ENCODE assay signal across 26 mouse cellular contexts in the genomic region with DNA sequence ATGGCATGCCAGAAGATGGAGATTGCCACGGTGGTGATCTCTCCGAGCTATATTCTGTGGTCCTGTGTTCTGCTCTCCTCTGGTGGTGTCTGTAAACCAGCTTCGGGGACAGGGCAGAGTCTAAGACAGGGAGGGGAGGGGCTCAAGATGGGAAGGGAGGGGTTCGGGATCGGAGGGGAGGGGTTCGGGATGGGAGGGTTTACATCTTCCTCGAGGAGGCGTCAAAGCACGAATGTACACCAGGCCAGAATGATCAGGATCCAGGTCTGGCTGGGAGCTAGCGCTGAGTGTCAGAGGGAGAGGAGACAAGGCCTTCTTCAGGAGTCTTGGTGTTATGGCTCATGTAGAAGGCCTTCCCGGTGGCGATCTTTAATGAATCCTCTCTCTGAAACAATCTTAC.
DNase-seq lines count a peak whose midpoint lies in the region; ATAC-seq lines count a peak whose summit lies in the region.
"Had no signal": no experiment of that assay in that cellular context is flagged by ENCODE, and none has a peak within 500 bp of the region (broad histone marks: within the 10 kb centered on the region; RNA-seq: fewer than 3 reads in every experiment).

No protein-coding gene starts in this region.

- H3K4me3 ChIP-seq in forebrain, embryonic 11.5 days (ENCODE audit: low read depth, low read length), result no peak overlapping the region
- no peak overlapping the region for H3K4me3 ChIP-seq in forebrain, embryonic 16.5 days (replicated peaks; ENCODE audit: low read length)
- H3K4me3 ChIP-seq in neural tube, embryonic 15.5 days (replicated peaks), result no peak overlapping the region
- H3K4me3 ChIP-seq: embryonic facial prominence, embryonic 10.5 days; embryonic facial prominence, embryonic 12.5 days; forebrain, embryonic 12.5 days had no signal

- H3K4me1 ChIP-seq in forebrain, embryonic 11.5 days (replicated peaks; ENCODE audit: control insufficient read depth, insufficient read depth, low read length), result peaks cover 13% of the 10 kb centered on the region
- peaks cover 12% of the 10 kb centered on the region for H3K4me1 ChIP-seq in forebrain, embryonic 16.5 days (replicated peaks; ENCODE audit: control insufficient read depth, insufficient read depth, low read length)
- peaks cover 21% of the 10 kb centered on the region for H3K4me1 ChIP-seq in neural tube, embryonic 15.5 days

- H3K27ac ChIP-seq in forebrain, embryonic 11.5 days (ENCODE audit: low read depth, low read length), result no peak overlapping the region
- H3K27ac ChIP-seq in forebrain, embryonic 16.5 days (ENCODE audit: low read length), result no peak overlapping the region
- no peak overlapping the region for H3K27ac ChIP-seq in neural tube, embryonic 15.5 days (replicated peaks)
- H3K27ac ChIP-seq: embryonic facial prominence, embryonic 10.5 days; embryonic facial prominence, embryonic 12.5 days; forebrain, embryonic 12.5 days had no signal

- peak; percentile 49 for DNase-seq in forebrain, embryonic 11.5 days (ENCODE audit: low spot score)
- DNase-seq in ES-CJ7 (ENCODE audit: low read depth, low spot score), result peak; percentile 93
- peak; percentile 93 for DNase-seq in R1 (ENCODE audit: low read depth, low spot score)
- peak; percentile 92 for DNase-seq in ZHBTc4 (ENCODE audit: low read depth, low spot score)
- no peak for DNase-seq in cerebellum, adult 9-11 months
- no peak for DNase-seq in spleen, adult 18-20 months
- DNase-seq: adrenal gland, adult 2 months; adrenal gland, postnatal 10 days; adrenal gland, postnatal 25 days; B cell, adult 2 months; cerebellum, adult 11 months; cerebellum, adult 18-20 months; cerebellum, adult 8-10 months; cerebellum, postnatal 10 days; cerebellum, postnatal 25 days; forebrain, postnatal 0 days had no signal

- no peak for ATAC-seq in forebrain, embryonic 11.5 days (replicated peaks; ENCODE audit: low FRiP score)
- no peak for ATAC-seq in forebrain, embryonic 16.5 days
- no peak for ATAC-seq in neural tube, embryonic 15.5 days (ENCODE audit: low FRiP score)
- ATAC-seq: CD4-positive, CD25-positive, alpha-beta regulatory T cell, adult 4 months; forebrain, embryonic 14.5 days; forebrain, postnatal 0 days; Patski had no signal

- H3K9me3 ChIP-seq in forebrain, embryonic 11.5 days (ENCODE audit: control insufficient read depth, low read length), result no peaks in the 10 kb centered on the region
- H3K9me3 ChIP-seq in forebrain, embryonic 16.5 days (ENCODE audit: control insufficient read depth, low read length), result no peaks in the 10 kb centered on the region
- H3K9me3 ChIP-seq in neural tube, embryonic 15.5 days (replicated peaks), result no peaks in the 10 kb centered on the region
- H3K9me3 ChIP-seq: embryonic facial prominence, embryonic 12.5 days; forebrain, embryonic 12.5 days; G1E had no signal

- H3K36me3 ChIP-seq in forebrain, embryonic 11.5 days (ENCODE audit: control insufficient read depth, insufficient read depth, low read length), result no peaks in the 10 kb centered on the region
- H3K36me3 ChIP-seq in forebrain, embryonic 16.5 days (ENCODE audit: control insufficient read depth, insufficient read depth), result no peaks in the 10 kb centered on the region
- H3K36me3 ChIP-seq in neural tube, embryonic 15.5 days, result no peaks in the 10 kb centered on the region
- H3K36me3 ChIP-seq: embryonic facial prominence, embryonic 10.5 days; embryonic facial prominence, embryonic 12.5 days; forebrain, embryonic 12.5 days; G1E had no signal

- no peak overlapping the region for H3K9ac ChIP-seq in forebrain, embryonic 11.5 days (ENCODE audit: low read length)
- H3K9ac ChIP-seq in forebrain, embryonic 16.5 days (replicated peaks; ENCODE audit: low read depth, low read length), result no peak overlapping the region
- H3K9ac ChIP-seq in neural tube, embryonic 15.5 days (replicated peaks), result no peak overlapping the region
- H3K9ac ChIP-seq: embryonic facial prominence, embryonic 12.5 days; forebrain, embryonic 12.5 days; forebrain, postnatal 0 days had no signal

- 92% methylated on average over 12 of the region's 12 CpGs for WGBS in forebrain, embryonic 11.5 days
- WGBS in forebrain, embryonic 16.5 days, result 92% methylated on average over 12 of the region's 12 CpGs
- WGBS in neural tube, embryonic 15.5 days, result 93% methylated on average over 12 of the region's 12 CpGs

- H3K27me3 ChIP-seq in forebrain, embryonic 11.5 days (ENCODE audit: control insufficient read depth, insufficient read depth, low read length), result no peaks in the 10 kb centered on the region
- no peaks in the 10 kb centered on the region for H3K27me3 ChIP-seq in forebrain, embryonic 16.5 days (replicated peaks; ENCODE audit: control insufficient read depth, insufficient read depth, low read length)
- 0 out of 2 replicates have a peak, but pooled peaks cover under 1% of the 10 kb centered on the region for H3K27me3 ChIP-seq in neural tube, embryonic 15.5 days (replicated peaks)
- H3K27me3 ChIP-seq: CH12.LX; embryonic facial prominence, embryonic 12.5 days; forebrain, embryonic 12.5 days; Patski had no signal

- no peak overlapping the region for H3K4me2 ChIP-seq in forebrain, embryonic 11.5 days (ENCODE audit: low read depth, low read length, severe bottlenecking)
- H3K4me2 ChIP-seq in forebrain, embryonic 16.5 days (ENCODE audit: low read length), result no peak overlapping the region
- H3K4me2 ChIP-seq in neural tube, embryonic 15.5 days, result no peak overlapping the region
- H3K4me2 ChIP-seq: embryonic facial prominence, embryonic 12.5 days; forebrain, embryonic 12.5 days had no signal

Comparison
In these comparisons a context has a peak if more than half of its experiments do, and no peak if none do; other contexts are left out.
1. DNase-seq: peak in forebrain, embryonic 11.5 days (single experiment), ES-CJ7 (single experiment), R1 (single experiment) and ZHBTc4 (single experiment); none in cerebellum, adult 9-11 months (single experiment) and spleen, adult 18-20 months (0 of 2).